Mouse (Mus musculus) T-cell, adult 66 days (primary cell): ENCODE data around the gene Art4. TPM values are rescaled to one million over a fixed set of nuclear protein-coding genes. Genes with fewer than 3 reads are reported as not detected.

Experiments used
- total RNA-seq, 2 experiments: library from RNA; stranded (reverse); gene quantifications; 3 replicates in 1 of 2; 4 replicates in 1 of 2; pipeline ENCODE4 v1.2.4; 2023

Gene Art4
- total RNA-seq = 1 to 10 TPM; 4.6 to 7.1 TPM

GRCm38 (mm10) chr6:136857186-136857872, at the start of gene Art4:
Gene Art4 (minus strand): TSS chr6:136857733.

GRCm38 (mm10) chr6:136875670-136876069, 18.1 kb upstream of the Art4 start, which contains the start of gene Mgp:
Gene Mgp (minus strand): TSS chr6:136875823.

GRCm38 (mm10) chr6:136835352-136835751, 22.2 kb downstream of the Art4 start, which contains the start of gene Smco3:
Gene Smco3 (minus strand): TSS chr6:136835452.

GRCm38 (mm10) chr6:136827881-136828561, 29.5 kb downstream of the Art4 start, which contains the start of gene Wbp11:
Gene Wbp11 (minus strand): TSS chr6:136828233.

GRCm38 (mm10) chr6:136827516-136827880, 30.0 kb downstream of the Art4 start, which contains the start of gene BC049715:
Gene BC049715 (plus strand): TSS chr6:136827626.

GRCm38 (mm10) chr6:136808014-136808417, 49.5 kb downstream of the Art4 start, which contains the start of gene H2afj:
Gene H2afj (plus strand): TSS chr6:136808244.

GRCm38 (mm10) chr6:136803739-136804633, 53.5 kb downstream of the Art4 start, which contains the start of gene Hist4h4:
Gene Hist4h4 (minus strand): TSS chr6:136804415.

Other genes with a start within 250 kb of the Art4 start
- gene Plbd1, start 195.8 kb downstream of the Art4 start, total RNA-seq = 1 to 10 TPM; 2.9 to 5.1 TPM
- not detected for gene Gucy2c, start 76.0 kb downstream of the Art4 start, total RNA-seq
- 10 to 100 TPM; 19.9 to 23.3 TPM for gene Hist4h4, start 53.3 kb downstream of the Art4 start, total RNA-seq
- 10 to 100 TPM; 73.5 to 81.5 TPM for gene H2afj, start 49.5 kb downstream of the Art4 start, total RNA-seq
- 1 to 10 TPM; 4.2 to 9.3 TPM for gene BC049715, start 30.1 kb downstream of the Art4 start, total RNA-seq
- gene Wbp11, start 29.5 kb downstream of the Art4 start, total RNA-seq = 100 to 1,000 TPM; 158 to 169 TPM
- gene Smco3, start 22.3 kb downstream of the Art4 start, total RNA-seq = under 1 TPM in 1 of 2 experiments, not detected in 1; 0.41 TPM
- not detected for gene Mgp, start 18.1 kb upstream of the Art4 start, total RNA-seq
- 10 to 100 TPM; 19.5 to 22.2 TPM for gene Erp27, start 64.4 kb upstream of the Art4 start, total RNA-seq
- under 1 TPM in 1 of 2 experiments, not detected in 1; 0.09 TPM for gene Pde6h, start 66.1 kb upstream of the Art4 start, total RNA-seq
- 1,000 to 10,000 TPM; 1,038 to 1,047 TPM for gene Arhgdib, start 84.2 kb upstream of the Art4 start, total RNA-seq